Mouse (Mus musculus) cerebellum, adult 9-11 months (tissue): Measurements from ENCODE around the gene Tmem140.
A peak's percentile ranks its signal among the peaks of the same experiment; 100 is the strongest.

Experiments
- DNase-seq: peaks from one replicate; pipeline ENCODE4 v3.0.0; 2022

The Tmem140 gene

DNA sequence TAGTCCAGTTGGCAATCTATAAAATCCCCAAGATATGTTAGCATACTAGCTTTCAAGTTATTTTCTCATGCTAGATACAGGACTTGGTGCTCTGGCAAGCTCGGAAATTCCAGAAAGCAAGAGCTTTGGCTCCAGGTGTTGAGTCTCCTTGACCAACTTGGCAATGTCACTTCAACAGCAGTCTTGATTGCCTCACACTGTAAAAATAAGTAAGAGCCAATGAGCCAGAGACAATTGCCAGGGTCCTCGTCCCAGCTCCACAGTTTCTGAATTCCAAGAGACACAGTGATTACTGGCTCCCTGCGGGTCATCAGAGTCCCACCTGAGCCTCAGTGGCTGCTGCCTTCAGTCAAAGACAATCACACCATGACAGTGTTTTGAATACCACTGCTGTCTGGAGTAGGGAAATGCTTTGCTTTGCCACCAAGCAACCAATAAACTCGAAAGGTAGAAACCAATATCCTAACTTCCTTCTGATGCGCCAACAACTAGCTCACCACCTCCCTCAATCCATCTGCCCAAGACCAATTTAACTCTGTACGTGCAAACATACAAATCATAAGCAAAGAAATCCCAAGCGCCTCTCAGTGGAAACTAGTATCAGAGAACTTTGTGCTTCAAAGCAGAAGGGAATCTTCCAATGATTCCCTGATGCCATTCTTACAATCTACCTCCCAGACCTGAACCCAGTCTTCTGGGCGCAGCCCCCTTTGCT lies 46.8 kb downstream of the Tmem140 start:
- DNase-seq = no peak

DNA sequence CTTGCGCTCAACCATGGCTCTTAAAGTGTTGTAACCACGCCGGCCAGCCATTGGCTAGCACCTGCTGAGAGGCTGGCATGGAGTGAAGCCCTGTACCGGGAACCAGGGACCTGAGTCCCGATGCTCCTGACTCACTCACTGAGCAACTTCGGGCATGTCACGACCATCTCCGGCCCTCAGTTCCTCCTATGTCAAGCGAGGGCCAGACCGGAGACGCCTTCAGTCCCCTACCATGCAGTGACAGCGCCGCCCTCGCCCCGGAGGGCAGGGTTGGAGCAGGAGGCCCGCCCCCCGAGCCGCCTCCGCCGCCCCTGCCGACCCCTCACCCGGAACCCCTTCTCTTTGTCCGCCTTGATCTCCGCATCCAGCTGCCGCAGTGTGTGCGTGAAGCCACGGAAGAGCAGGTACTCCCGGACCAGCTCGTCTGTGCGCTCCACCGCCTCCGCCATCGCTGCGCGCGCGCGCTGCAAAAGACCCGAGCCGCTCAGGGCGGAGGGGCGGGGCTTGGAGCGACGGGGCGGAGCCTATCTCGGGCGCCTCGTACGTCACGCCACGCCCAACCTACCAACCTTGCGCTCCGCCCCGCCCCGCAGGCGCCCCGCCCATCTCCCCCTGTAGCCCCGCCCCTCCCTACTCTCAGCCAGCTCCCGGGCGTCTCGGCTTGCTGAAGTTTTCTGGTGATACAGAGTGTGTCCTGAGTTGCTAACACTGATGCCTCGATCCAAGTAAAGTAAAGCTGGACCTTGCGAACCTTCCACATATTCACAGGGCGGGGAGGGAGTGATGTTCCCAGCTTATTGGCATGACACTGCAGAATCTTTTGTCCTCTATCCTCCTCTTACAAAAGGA lies 47.6 kb downstream of the Tmem140 start, which contains the start of gene Wdr91:
Wdr91 (minus strand) TSS at position 506 of the 849 bp plus-strand sequence.
- DNase-seq = peak; percentile 88

DNA sequence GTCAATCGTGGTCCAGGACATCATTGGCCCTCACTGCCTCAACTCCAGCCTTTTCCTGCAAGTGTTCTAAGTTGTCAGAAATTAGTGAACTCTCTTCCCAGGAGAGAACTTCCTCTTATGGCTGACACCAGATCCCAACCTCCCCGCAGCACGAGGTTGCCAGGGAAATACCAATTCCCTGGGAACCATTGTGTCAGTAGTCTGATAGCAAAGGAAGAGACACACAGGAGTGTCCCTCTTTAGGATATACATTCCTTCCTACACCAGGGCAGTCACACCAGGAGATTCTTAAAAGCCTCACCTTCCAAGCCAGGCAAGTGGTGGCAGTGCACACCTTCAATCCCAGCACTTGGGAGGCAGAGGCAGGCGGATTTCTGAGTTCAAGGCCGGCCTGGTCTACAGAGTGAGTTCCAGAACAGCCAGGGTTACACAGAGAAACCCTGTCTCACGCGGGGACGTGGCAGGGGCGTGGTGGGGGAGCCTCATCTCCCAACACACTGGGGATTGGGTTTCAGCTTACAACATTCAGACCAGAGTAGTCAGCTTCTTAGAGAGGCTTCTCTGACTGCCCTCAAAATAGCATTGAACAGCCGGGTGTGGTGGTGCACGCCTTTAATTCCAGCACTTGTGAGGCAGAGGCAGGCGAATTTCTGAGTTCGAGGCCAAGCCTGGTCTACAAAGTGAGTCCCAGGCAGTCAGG lies 50.5 kb downstream of the Tmem140 start:
- DNase-seq = no peak

DNA sequence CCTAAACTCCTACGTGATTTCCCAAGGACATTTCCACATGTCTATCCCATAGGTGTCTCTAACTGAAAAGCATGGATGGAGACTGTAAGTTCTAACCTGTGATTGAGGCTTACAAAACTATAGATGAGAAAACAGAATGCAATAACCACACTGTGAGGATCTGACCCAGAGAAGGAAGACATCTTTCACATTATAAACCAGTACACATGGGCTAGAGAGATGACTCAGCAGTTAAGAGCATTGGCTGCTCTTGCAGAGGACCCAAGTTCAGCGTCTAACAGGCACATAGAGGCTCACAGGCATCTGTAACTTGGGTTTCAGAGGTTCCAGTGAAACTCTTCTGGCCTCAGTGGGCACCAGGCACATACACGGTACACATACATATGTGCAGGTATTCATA lies 51.5 kb downstream of the Tmem140 start:
- no peak for DNase-seq

DNA sequence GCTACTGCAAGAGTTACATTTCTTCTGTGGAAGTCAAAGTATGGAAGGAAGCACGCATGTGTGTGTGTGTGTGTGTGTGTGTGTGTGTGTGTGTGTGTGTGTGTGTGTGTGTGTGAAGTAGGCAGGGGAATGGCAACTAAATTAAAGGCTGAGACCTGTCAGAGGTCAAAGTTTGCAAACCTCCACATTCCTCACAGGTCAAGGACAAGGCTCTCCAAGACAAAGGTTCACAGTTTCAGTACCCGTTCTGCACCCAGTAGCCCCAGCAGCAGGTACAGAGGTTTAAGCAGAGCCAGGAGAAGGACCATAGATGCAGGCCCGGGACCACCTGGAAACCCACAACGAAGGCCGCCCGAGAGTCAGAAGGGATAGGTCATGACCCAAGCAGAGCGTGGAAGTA lies 56.2 kb downstream of the Tmem140 start:
- DNase-seq = no peak

DNA sequence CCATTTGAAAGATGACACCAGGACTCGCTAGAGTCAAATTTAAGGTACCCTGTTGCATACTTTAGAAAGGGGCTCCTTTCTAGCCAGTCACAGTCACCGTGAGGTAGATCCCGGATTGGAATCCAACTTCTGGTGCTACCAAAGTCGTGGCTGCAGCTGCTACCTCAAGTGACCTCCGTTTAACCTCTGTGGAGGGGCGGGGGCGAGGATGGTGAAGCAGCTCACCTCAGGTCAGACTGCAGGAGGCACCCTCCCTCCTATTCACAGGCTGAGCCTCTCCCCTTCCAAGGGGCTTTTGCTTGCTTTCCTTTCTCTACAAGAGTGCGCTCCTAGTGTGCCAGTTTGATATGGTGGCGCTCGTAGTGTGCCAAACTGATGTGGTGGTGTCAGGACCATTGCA lies 57.0 kb downstream of the Tmem140 start, which contains the start of gene Stra8:
Stra8 (plus strand) TSS at position 208 of the 400 bp plus-strand sequence.
- no peak for DNase-seq

DNA sequence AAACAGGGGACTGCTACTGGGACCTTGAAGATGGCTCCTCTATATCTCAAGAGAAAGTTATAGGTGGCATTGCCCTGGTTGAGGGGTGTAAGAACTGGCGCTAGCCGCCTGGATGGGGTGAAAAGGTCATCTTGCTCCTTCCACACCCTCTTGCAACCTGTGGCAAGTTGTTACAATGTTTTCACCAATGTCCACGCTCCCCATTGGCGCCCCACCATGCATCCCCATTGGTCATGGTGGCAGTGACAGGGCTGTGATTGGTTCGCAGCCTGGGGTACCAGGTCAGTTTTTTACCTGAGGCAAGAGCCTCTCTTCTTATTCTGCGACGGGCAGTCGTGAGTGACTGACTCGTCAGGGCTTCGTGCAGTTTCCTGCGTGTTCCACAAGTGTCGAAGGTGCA lies 57.7 kb downstream of the Tmem140 start:
- no peak for DNase-seq

DNA sequence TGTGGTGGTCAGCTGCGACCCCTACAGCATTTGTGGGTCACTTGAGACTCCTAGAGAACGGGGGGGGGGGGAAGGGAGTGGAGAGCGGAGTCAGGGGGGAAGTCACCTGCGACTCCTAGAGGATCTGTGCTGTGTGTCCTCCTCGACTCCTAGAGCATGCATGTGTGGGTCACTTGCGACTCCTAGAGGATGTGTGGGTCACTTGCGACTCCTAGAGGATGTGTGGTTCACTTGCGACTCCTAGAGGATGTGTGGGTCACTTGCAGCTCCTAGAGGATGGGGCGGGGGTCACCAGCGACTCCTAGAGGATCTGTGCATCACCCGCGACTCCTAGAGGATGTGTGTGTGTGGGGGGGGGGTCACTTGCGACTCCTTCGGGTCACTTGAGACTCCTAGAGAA lies 59.0 kb downstream of the Tmem140 start:
- no peak for DNase-seq
